Mouse (Mus musculus): ENCODE results near the gene Ica1.

GRCm38 (mm10) chr6:8638899-8639298 is 139.4 kb downstream of the Ica1 start:
- TF ChIP-seq POLR2A (IDR thresholded peaks at IDR 0.05; ENCODE audit: control insufficient read depth, low read depth, low read length): no peak
- no peak for TF ChIP-seq CTCF (IDR thresholded peaks at IDR 0.05; ENCODE audit: control insufficient read depth, insufficient read depth, insufficient replicate concordance, low read depth, low read length)
